Mouse (Mus musculus) right cerebral cortex, postnatal 10 days (tissue): Measurements from ENCODE around the gene Emc4.

ENCODE experiments used
- DNase-seq, 2 experiments: peaks; one replicate each; pipeline ENCODE4 v3.0.0; 2021; ENCODE audit warnings: low spot score in 2 of 2

Emc4 gene

GRCm38 (mm10) chr2:112337211-112337610 lies 30.6 kb downstream of the Emc4 start:
- DNase-seq: no peak

- DNase-seq: no peak
Observed at GRCm38 (mm10) chr2:112332051-112332898, 35.6 kb downstream of the Emc4 start.

- DNase-seq: no peak
Observed at GRCm38 (mm10) chr2:112328069-112328777, 39.6 kb downstream of the Emc4 start.

GRCm38 (mm10) chr2:112318905-112319304 lies 48.9 kb downstream of the Emc4 start:
- DNase-seq: no peak

- no peak for DNase-seq
Observed at GRCm38 (mm10) chr2:112318227-112318626, 49.6 kb downstream of the Emc4 start.

GRCm38 (mm10) chr2:112315638-112316037 lies 52.2 kb downstream of the Emc4 start:
- DNase-seq: no peak
